Mouse (Mus musculus) neural tube, postnatal 0 days (tissue): ENCODE results near the gene Cox5b. TPM values are rescaled to one million over a fixed set of nuclear protein-coding genes. Genes with fewer than 3 reads are reported as not detected.

Experiments
- microRNA-seq: library from miRNA; unstranded; fragments of <30 nt; microRNA quantifications from one replicate; pipeline ENCODE4, GENCODE M21; 2016
- polyA plus RNA-seq: library from polyadenylated mRNA; unstranded; fragments of >200 nt; fragmentation: Nextera tagmentation; extraction: Ambion mirVana; gene quantifications from 2 replicates; pipeline ENCODE4 v1.2.1, GENCODE M21; 2015

Gene Cox5b
- 1,119 and 1,157 TPM in 2 replicates for polyA plus RNA-seq

GRCm38 (mm10) chr1:36691271-36692155 lies at the start of gene Cox5b:
TSS of gene Cox5b (plus strand) at chr1:36691449.

GRCm38 (mm10) chr1:36682620-36683355 lies 8.5 kb upstream of the Cox5b start, which contains the start of gene Fam178b:
TSS of gene Fam178b (minus strand) at chr1:36683183.

GRCm38 (mm10) chr1:36709854-36710280 lies 18.6 kb downstream of the Cox5b start, which contains the start of gene 4933424G06Rik:
TSS of gene 4933424G06Rik (plus strand) at chr1:36710149.

GRCm38 (mm10) chr1:36714311-36714710 lies 23.1 kb downstream of the Cox5b start, which contains the start of gene Actr1b:
TSS of gene Actr1b (minus strand) at chr1:36714422.

Small RNAs within 50 kb of the gene (microRNA-seq; reads per million reads assigned to microRNA genes)
- gene Gm24133 = not detected

Other genes starting within 250 kb of the Cox5b start
- 45.8 and 47.6 TPM in 2 replicates for gene Lman2l, start 246.2 kb upstream of the Cox5b start, polyA plus RNA-seq
- 10.9 and 12.5 TPM in 2 replicates for gene Cnnm4, start 219.8 kb upstream of the Cox5b start, polyA plus RNA-seq
- 5.5 and 6.0 TPM in 2 replicates for gene Cnnm3, start 179.6 kb upstream of the Cox5b start, polyA plus RNA-seq
- 12.1 and 12.8 TPM in 2 replicates for gene Ankrd23, start 154.6 kb upstream of the Cox5b start, polyA plus RNA-seq
- gene Gm42417, start 152.0 kb upstream of the Cox5b start, polyA plus RNA-seq = 1.0 TPM in 1 of 2 replicates, not detected in the other
- 37.0 and 39.4 TPM in 2 replicates for gene Ankrd39, start 144.0 kb upstream of the Cox5b start, polyA plus RNA-seq
- gene Sema4c, start 133.1 kb upstream of the Cox5b start, polyA plus RNA-seq = 13.3 and 15.0 TPM in 2 replicates
- 0.37 and 0.61 TPM in 2 replicates for gene Fam178b, start 8.3 kb upstream of the Cox5b start, polyA plus RNA-seq
- 0.48 and 1.4 TPM in 2 replicates for gene 4933424G06Rik, start 18.7 kb downstream of the Cox5b start, polyA plus RNA-seq
- 107 and 117 TPM in 2 replicates for gene Actr1b, start 23.0 kb downstream of the Cox5b start, polyA plus RNA-seq
- gene Zap70, start 70.3 kb downstream of the Cox5b start, polyA plus RNA-seq = 1.5 TPM in 2 replicates